ENCODE assay signal across 8 mouse cellular contexts in genomic region chr3:116835770-116836680, GRCm38 (mm10). TPM values are rescaled to one million over a fixed set of nuclear protein-coding genes. Genes with fewer than 3 reads are reported as not detected.
A peak's percentile ranks its signal among the peaks of the same experiment; 100 is the strongest.
DNase-seq lines count a peak whose midpoint lies in the region; ATAC-seq and TF ChIP-seq lines count a peak whose summit lies in the region.

No protein-coding gene starts in this region.

- 28% methylated on average over 21 of the region's 21 CpGs for WGBS in forebrain, embryonic 11.5 days
- WGBS in heart, postnatal 0 days: 22% methylated on average over 21 of the region's 21 CpGs
- WGBS in liver, embryonic 16.5 days (ENCODE audit: insufficient replicate concordance): 23% methylated on average over 21 of the region's 21 CpGs
- 23% methylated on average over 21 of the region's 21 CpGs for WGBS in neural tube, embryonic 13.5 days

- no peaks in the 10 kb centered on the region for H3K9me3 ChIP-seq in forebrain, embryonic 11.5 days (ENCODE audit: control insufficient read depth, low read length)
- H3K9me3 ChIP-seq in heart, postnatal 0 days (replicated peaks; ENCODE audit: control insufficient read depth, low read length): no peaks in the 10 kb centered on the region
- no peaks in the 10 kb centered on the region for H3K9me3 ChIP-seq in liver, embryonic 16.5 days (replicated peaks; ENCODE audit: control insufficient read depth, low read length)
- H3K9me3 ChIP-seq in neural tube, embryonic 13.5 days: no peaks in the 10 kb centered on the region

- H3K4me2 ChIP-seq in forebrain, embryonic 11.5 days (ENCODE audit: low read depth, low read length, severe bottlenecking): peak overlapping the region; percentile 53
- peak overlapping the region; percentile 75 for H3K4me2 ChIP-seq in heart, postnatal 0 days (ENCODE audit: low read depth, low read length)
- H3K4me2 ChIP-seq in liver, embryonic 16.5 days (ENCODE audit: low read depth, low read length): peak overlapping the region; percentile 84
- H3K4me2 ChIP-seq in neural tube, embryonic 13.5 days: peak overlapping the region; percentile 67

- H3K36me3 ChIP-seq in forebrain, embryonic 11.5 days (ENCODE audit: control insufficient read depth, insufficient read depth, low read length): no peaks in the 10 kb centered on the region
- no peaks in the 10 kb centered on the region for H3K36me3 ChIP-seq in heart, postnatal 0 days (replicated peaks; ENCODE audit: control insufficient read depth, insufficient read depth, low read length)
- no peaks in the 10 kb centered on the region for H3K36me3 ChIP-seq in liver, embryonic 16.5 days (ENCODE audit: control insufficient read depth, insufficient read depth)
- H3K36me3 ChIP-seq in neural tube, embryonic 13.5 days: no peaks in the 10 kb centered on the region
- H3K36me3 ChIP-seq in testis, adult 2 months (ENCODE audit: control insufficient read depth, insufficient read depth, low read length): no peaks in the 10 kb centered on the region

- H3K9ac ChIP-seq in forebrain, embryonic 11.5 days (ENCODE audit: low read length): peak overlapping the region; percentile 51
- peak overlapping the region; percentile 58 for H3K9ac ChIP-seq in heart, postnatal 0 days (replicated peaks; ENCODE audit: low read depth, low read length)
- peak overlapping the region; percentile 63 for H3K9ac ChIP-seq in liver, embryonic 16.5 days (ENCODE audit: low read depth, low read length)
- H3K9ac ChIP-seq in neural tube, embryonic 13.5 days: peak overlapping the region; percentile 69

- DNase-seq in CD8-positive naive resting alpha-beta T cell, adult 2 months (ENCODE audit: low read depth in 2 of 2, low spot score in 2 of 2): peak; percentile 76 to 86
- DNase-seq in c-Kit-positive CD71-negative TER-119-negative erythroid progenitor cells, embryonic 14.5 days (ENCODE audit: low read depth): peak; percentile 97
- DNase-seq in forebrain, embryonic 11.5 days (ENCODE audit: low spot score): peak; percentile 92
- DNase-seq in heart, postnatal 0 days (ENCODE audit: low spot score): peak; percentile 93
- DNase-seq in kidney, postnatal 4 days: peak; percentile 92 to 93

- ATAC-seq in forebrain, embryonic 11.5 days (replicated peaks; ENCODE audit: low FRiP score): peak; percentile 85
- peak; percentile 69 for ATAC-seq in heart, postnatal 0 days (ENCODE audit: insufficient read depth, low read depth)
- ATAC-seq in liver, embryonic 16.5 days (ENCODE audit: low read depth): peak; percentile 73
- ATAC-seq in neural tube, embryonic 13.5 days (ENCODE audit: low read depth): peak; percentile 88

- H3K4me1 ChIP-seq in forebrain, embryonic 11.5 days (replicated peaks; ENCODE audit: control insufficient read depth, insufficient read depth, low read length): no peaks in the 10 kb centered on the region
- peaks cover 4% of the 10 kb centered on the region; the same call in 1 of the 2 replicates for H3K4me1 ChIP-seq in heart, postnatal 0 days (ENCODE audit: control insufficient read depth, insufficient read depth)
- H3K4me1 ChIP-seq in liver, embryonic 16.5 days (ENCODE audit: control insufficient read depth, low read depth, low read length): peaks cover 3% of the 10 kb centered on the region
- H3K4me1 ChIP-seq in neural tube, embryonic 13.5 days (replicated peaks): 0 out of 2 replicates have a peak, but pooled peaks cover 3% of the 10 kb centered on the region
- peaks cover 2% of the 10 kb centered on the region; the same call in 1 of the 2 replicates for H3K4me1 ChIP-seq in testis, adult 2 months (ENCODE audit: control insufficient read depth, insufficient read depth, low read length)

- no peak for TF ChIP-seq EP300 in heart, postnatal 0 days (IDR thresholded peaks at IDR 0.05; ENCODE audit: low read depth)

- H3K27ac ChIP-seq in forebrain, embryonic 11.5 days (ENCODE audit: low read depth, low read length): no peak overlapping the region
- peak overlapping the region; percentile 66 for H3K27ac ChIP-seq in heart, postnatal 0 days (ENCODE audit: low read depth)
- no peak overlapping the region for H3K27ac ChIP-seq in liver, embryonic 16.5 days (ENCODE audit: low read length)
- 0 out of 2 replicates have a peak overlapping the region, but pooled peaks have one; percentile 13 for H3K27ac ChIP-seq in neural tube, embryonic 13.5 days (replicated peaks)
- H3K27ac ChIP-seq in testis, adult 2 months (ENCODE audit: control insufficient read depth, insufficient read depth, low read depth, low read length): no peak overlapping the region

- H3K27me3 ChIP-seq in forebrain, embryonic 11.5 days (ENCODE audit: control insufficient read depth, insufficient read depth, low read length): no peaks in the 10 kb centered on the region
- no peaks in the 10 kb centered on the region for H3K27me3 ChIP-seq in heart, postnatal 0 days (ENCODE audit: control insufficient read depth, insufficient read depth, low read length)
- H3K27me3 ChIP-seq in liver, embryonic 16.5 days (ENCODE audit: control insufficient read depth, insufficient read depth, low read depth, low read length): no peaks in the 10 kb centered on the region
- H3K27me3 ChIP-seq in neural tube, embryonic 13.5 days: no peaks in the 10 kb centered on the region
- H3K27me3 ChIP-seq in testis, adult 2 months (ENCODE audit: control insufficient read depth, insufficient read depth, low read length): no peaks in the 10 kb centered on the region

- TF ChIP-seq POLR2A in testis, adult 2 months (IDR thresholded peaks at IDR 0.05; ENCODE audit: control insufficient read depth, low read depth, low read length): no peak

- TF ChIP-seq CTCF in heart, postnatal 0 days (IDR thresholded peaks at IDR 0.05; ENCODE audit: low read depth): peak; percentile 94
- peak; percentile 59; the same call in 1 of the 2 replicates for TF ChIP-seq CTCF in testis, adult 2 months (IDR thresholded peaks at IDR 0.05; ENCODE audit: control insufficient read depth, insufficient read depth, insufficient replicate concordance, low read depth, low read length)

- H3K4me3 ChIP-seq in forebrain, embryonic 11.5 days (ENCODE audit: low read depth, low read length): peak overlapping the region; percentile 10; the same call in 1 of the 2 replicates
- H3K4me3 ChIP-seq in heart, postnatal 0 days (ENCODE audit: low read depth, low read length): peak overlapping the region; percentile 48
- peak overlapping the region; percentile 48 for H3K4me3 ChIP-seq in liver, embryonic 16.5 days (ENCODE audit: low read depth, low read length)
- H3K4me3 ChIP-seq in neural tube, embryonic 13.5 days: peak overlapping the region; percentile 40
- H3K4me3 ChIP-seq in testis, adult 2 months (ENCODE audit: control insufficient read depth, low read depth, low read length): peak overlapping the region; percentile 35

RNA-seq across cellular contexts. Expression of gene Frrs1, which starts 23.2 kb away (rescaled TPM):
- polyA plus RNA-seq in forebrain, embryonic 11.5 days (2014; fragmentation: Nextera tagmentation; extraction: Ambion mirVana): 11.3 and 12.2 TPM in 2 replicates
- 3.2 and 4.4 TPM in 2 replicates for total RNA-seq in heart, postnatal 0 days (2014; rRNA removed; ENCODE audit: low replicate concordance)
- 9.8 and 9.9 TPM in 2 replicates for polyA plus RNA-seq in heart, postnatal 0 days (2015; fragmentation: Nextera tagmentation; extraction: Ambion mirVana)
- 44.2 and 51.8 TPM in 2 replicates for polyA plus RNA-seq in liver, embryonic 16.5 days (2015; fragmentation: Nextera tagmentation; extraction: Ambion mirVana)
- 2.4 and 3.0 TPM in 2 replicates for polyA plus RNA-seq in neural tube, embryonic 13.5 days (2015; fragmentation: Nextera tagmentation; extraction: Ambion mirVana)
- polyA plus RNA-seq in testis, adult 2 months (2012; rRNA removed): 0.58 and 0.66 TPM in 2 replicates

RNA-seq across cellular contexts. Expression of gene Agl, which starts 28.1 kb away (rescaled TPM):
- 14.9 and 17.4 TPM in 2 replicates for polyA plus RNA-seq in forebrain, embryonic 11.5 days (2014; fragmentation: Nextera tagmentation; extraction: Ambion mirVana)
- total RNA-seq in heart, postnatal 0 days (2014; rRNA removed; ENCODE audit: low replicate concordance): 241 and 242 TPM in 2 replicates
- polyA plus RNA-seq in heart, postnatal 0 days (2015; fragmentation: Nextera tagmentation; extraction: Ambion mirVana): 69.0 and 75.0 TPM in 2 replicates
- polyA plus RNA-seq in liver, embryonic 16.5 days (2015; fragmentation: Nextera tagmentation; extraction: Ambion mirVana): 14.3 and 19.6 TPM in 2 replicates
- 18.3 and 19.3 TPM in 2 replicates for polyA plus RNA-seq in neural tube, embryonic 13.5 days (2015; fragmentation: Nextera tagmentation; extraction: Ambion mirVana)
- 2.8 and 3.2 TPM in 2 replicates for polyA plus RNA-seq in testis, adult 2 months (2012; rRNA removed)

Comparison
In these comparisons a context has a peak if more than half of its experiments do, and no peak if none do; other contexts are left out.
1. H3K27ac ChIP-seq: peak in heart, postnatal 0 days (single experiment) and neural tube, embryonic 13.5 days (single experiment); none in forebrain, embryonic 11.5 days (single experiment), liver, embryonic 16.5 days (single experiment) and testis, adult 2 months (single experiment).
2. Peak in every context shown above with its lines, with median percentiles within 50 percentile points of each other: DNase-seq, ATAC-seq, H3K4me2 ChIP-seq, H3K4me3 ChIP-seq and H3K9ac ChIP-seq.